Mouse (Mus musculus) forebrain, embryonic 12.5 days (tissue): ENCODE results near the gene Lrrc26. TPM values are rescaled to one million over a fixed set of nuclear protein-coding genes. Genes with fewer than 3 reads are reported as not detected.
"Not testable (repeated sequence)": the region's sequence is repeated elsewhere in the genome, so short reads cannot be mapped to it uniquely, and the experiment has no call there.

Experiments
- ATAC-seq: fragments of 200-750 bp; cut with Nextera tagmentation; 2 replicates; pipeline ENCODE4 v1.8.0; 2017; ENCODE audit warnings: moderate TSS enrichment; ENCODE audit not compliant: low FRiP score
- H3K27ac ChIP-seq: fragments of 300-500 bp; sonication (generic); 2 replicates; pipeline ENCODE4 v1.5.1; 2016; ENCODE audit warnings: mild to moderate bottlenecking
- H3K27me3 ChIP-seq: fragments of 300-500 bp; sonication (generic); 2 replicates; pipeline ENCODE4 v1.6.1; 2016; ENCODE audit warnings: mild to moderate bottlenecking
- H3K36me3 ChIP-seq: fragments of 300-500 bp; sonication (generic); replicated peaks from 2 replicates; pipeline ENCODE4 v1.6.1; 2016; ENCODE audit warnings: mild to moderate bottlenecking
- H3K4me1 ChIP-seq: fragments of 300-500 bp; sonication (generic); 2 replicates; pipeline ENCODE4 v1.6.1; 2016
- H3K4me2 ChIP-seq: fragments of 300-500 bp; sonication (generic); 2 replicates; pipeline ENCODE4 v1.6.1; 2016; ENCODE audit warnings: mild to moderate bottlenecking, moderate library complexity
- H3K4me3 ChIP-seq: fragments of 300-500 bp; sonication (generic); replicated peaks from 2 replicates; pipeline ENCODE4 v1.5.1; 2016; ENCODE audit warnings: mild to moderate bottlenecking
- H3K9ac ChIP-seq: fragments of 300-500 bp; sonication (generic); 2 replicates; pipeline ENCODE4 v1.6.1; 2016; ENCODE audit warnings: mild to moderate bottlenecking
- H3K9me3 ChIP-seq: fragments of 300-500 bp; sonication (generic); 2 replicates; pipeline ENCODE4 v1.6.1; 2016
- WGBS: fragments of 180-500 bp; shearing (Covaris S2); methylation state at CpG from one replicate; pipeline ENCODE4 v1.1.7; 2016; 5-methylcytosine and 5-hydroxymethylcytosine counted together
- polyA plus RNA-seq: library from polyadenylated mRNA; unstranded; fragments of >200 nt; fragmentation: Nextera tagmentation; extraction: Ambion mirVana; gene quantifications from 2 replicates; pipeline ENCODE4 v1.2.1, GENCODE M21; 2016

Gene Lrrc26
- polyA plus RNA-seq = not detected in 2 replicates

DNA sequence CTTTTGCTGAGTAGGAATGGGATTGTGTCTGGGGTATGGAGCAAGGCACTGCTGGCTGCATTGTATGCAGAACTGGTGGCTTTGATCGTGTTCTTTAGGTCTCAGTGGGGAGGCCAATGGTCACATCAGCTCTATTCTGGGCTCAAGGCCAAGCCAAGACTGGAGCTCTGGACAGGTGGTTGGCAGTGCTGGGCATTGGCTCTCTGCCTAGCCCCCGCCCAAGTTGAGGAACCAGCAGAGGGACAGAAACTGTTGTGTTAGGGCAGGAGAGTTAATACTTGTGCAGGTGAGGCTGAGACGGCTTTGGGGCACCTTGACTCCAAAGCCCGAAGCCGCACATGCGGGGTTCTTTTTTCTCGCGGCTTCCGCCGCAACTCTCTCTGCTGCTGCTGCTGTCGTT lies at the start of gene Lrrc26:
TSS of gene Lrrc26 (plus strand) at position 265 of the 400 bp plus-strand sequence.
- peak within 1 kb of the TSS; percentile 30 for H3K4me3 ChIP-seq
- no peak for ATAC-seq
- peak within 1 kb of the TSS; percentile 25 for H3K4me2 ChIP-seq
- H3K9me3 ChIP-seq = no peaks in the 10 kb centered on the region
- H3K27ac ChIP-seq = no peak within 1 kb of the TSS
- peaks cover 21% of the 10 kb centered on the region for H3K36me3 ChIP-seq
- WGBS = 8% methylated on average over 11 of the region's 11 CpGs
- H3K27me3 ChIP-seq = peaks cover 81% of the 10 kb centered on the region
- H3K9ac ChIP-seq = no peak within 1 kb of the TSS
- peaks cover 19% of the 10 kb centered on the region for H3K4me1 ChIP-seq

DNA sequence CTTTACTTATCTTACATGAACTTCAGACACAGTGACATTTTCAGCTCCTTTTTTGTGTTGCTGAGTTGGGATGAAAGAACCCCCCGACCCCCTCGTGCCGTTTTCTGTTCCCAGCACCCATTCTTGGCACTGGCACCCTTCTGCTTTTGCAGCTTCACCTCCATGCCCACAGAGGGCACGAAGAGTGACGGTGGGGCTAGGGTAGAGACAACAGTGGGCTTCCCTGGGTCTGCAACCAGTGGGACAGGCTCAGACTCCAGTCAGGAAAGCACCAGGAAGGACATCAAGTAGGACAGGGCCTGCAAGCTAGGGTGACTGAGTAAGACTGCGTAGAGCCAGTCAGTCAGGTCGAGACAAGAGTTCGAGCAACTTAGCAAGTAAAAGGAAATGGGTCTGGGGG lies 49.4 kb upstream of the Lrrc26 start:
- Histone ChIP-seq H3K36me3 (0 out of 2 replicates have a peak, but pooled peaks cover 3% of the 10 kb centered on the region), H3K9me3 (no peaks in the 10 kb centered on the region), H3K4me3 (peak overlapping the region; percentile 64), H3K4me2 (peak overlapping the region; percentile 97), H3K27me3 (peaks cover 45% of the 10 kb centered on the region), H3K9ac (no peak overlapping the region), H3K27ac (0 out of 2 replicates have a peak overlapping the region, but pooled peaks have one; percentile 61), H3K4me1 (peaks cover 31% of the 10 kb centered on the region)
- ATAC-seq = peak; percentile 11
- 46% methylated on average over 8 of the region's 8 CpGs for WGBS

DNA sequence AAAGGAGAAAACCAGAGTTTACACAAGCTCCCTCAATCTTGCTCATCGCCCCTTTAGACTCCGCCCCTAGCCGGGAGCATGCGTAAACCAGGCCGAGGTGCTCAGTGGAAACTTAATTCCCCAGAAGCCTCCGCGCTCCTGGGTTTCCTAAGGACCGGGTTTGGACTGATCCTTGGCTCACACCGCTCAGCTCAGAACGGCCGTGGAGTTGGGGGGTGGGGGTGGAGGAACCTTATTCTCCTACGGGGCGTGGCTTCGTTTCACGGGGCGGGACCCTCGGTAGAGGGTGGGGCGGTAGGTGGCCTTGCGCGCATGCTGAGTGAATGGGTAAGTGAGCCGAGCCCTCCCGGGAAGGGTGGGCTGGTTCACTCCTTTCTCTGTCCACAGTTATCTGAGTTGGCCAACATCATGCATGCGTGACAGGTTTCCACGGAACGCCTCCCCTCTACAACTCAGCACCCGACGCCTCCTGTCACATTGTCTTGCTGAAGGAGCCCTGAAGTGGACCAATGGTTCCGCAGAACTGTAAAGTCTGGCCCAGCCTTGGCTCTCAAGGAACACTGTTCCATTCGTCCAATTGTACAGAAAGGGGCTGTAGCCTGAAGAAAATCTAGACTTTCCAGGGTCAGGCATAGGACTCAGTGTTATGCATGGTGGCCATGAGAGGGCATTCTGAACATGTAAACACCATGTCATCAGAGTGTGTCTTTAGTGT lies 48.8 kb upstream of the Lrrc26 start:
- peak overlapping the region; percentile 49 for H3K9ac ChIP-seq
- H3K36me3 ChIP-seq = peaks cover 9% of the 10 kb centered on the region; the same call in 1 of the 2 replicates
- H3K4me2 ChIP-seq = peak overlapping the region; percentile 97
- H3K4me1 ChIP-seq = peaks cover 31% of the 10 kb centered on the region
- H3K27me3 ChIP-seq = peaks cover 40% of the 10 kb centered on the region
- peak overlapping the region; percentile 64 for H3K4me3 ChIP-seq
- 1% methylated on average over 29 of the region's 29 CpGs for WGBS
- H3K9me3 ChIP-seq = no peaks in the 10 kb centered on the region
- peak; percentile 80 for ATAC-seq
- peak overlapping the region; percentile 61; the same call in 1 of the 2 replicates for H3K27ac ChIP-seq

DNA sequence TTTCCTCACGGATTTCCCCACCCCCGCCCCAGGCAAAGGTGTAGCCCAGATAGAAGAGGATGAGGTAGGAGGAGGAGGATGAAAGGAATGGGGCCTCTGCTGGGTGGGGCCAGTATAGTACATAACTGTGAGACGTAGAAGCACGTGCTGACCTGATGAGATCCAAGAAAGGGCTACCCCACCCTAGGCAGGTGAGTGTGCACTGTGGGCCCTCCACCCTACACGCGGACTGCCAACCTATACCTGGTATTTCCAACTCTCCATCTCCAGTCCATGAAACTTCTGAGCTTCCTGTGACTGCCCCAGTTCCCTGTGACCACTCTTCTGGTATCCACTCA lies 48.3 kb upstream of the Lrrc26 start:
- peak overlapping the region; percentile 77 for H3K9ac ChIP-seq

DNA sequence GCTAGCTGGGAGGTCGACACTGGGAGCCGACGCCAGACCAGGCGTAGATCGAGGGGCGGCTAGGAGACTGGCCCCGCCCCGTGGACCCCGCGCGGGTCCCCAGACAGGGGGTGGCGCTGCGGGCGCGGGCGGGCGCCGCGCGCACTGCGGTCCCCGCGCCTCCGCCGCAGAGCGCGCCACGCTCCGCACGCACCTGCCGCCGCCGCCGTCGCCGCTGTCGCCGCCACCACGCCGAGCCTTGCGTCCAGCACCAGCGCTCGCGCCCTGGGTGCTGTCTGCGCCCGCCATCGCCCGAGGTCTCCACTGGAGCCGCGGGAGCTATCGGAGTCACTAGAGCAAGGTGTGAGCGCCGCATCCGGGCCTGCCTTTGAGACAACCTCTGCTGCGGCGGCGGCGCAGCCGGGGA lies 47.6 kb upstream of the Lrrc26 start, which contains the start of the genes Rnf208 and Cysrt1:
TSS of gene Rnf208 (plus strand) at position 155 of the 406 bp plus-strand sequence.
TSS of gene Cysrt1 (minus strand) at position 352 of the 406 bp plus-strand sequence.
- under 1% methylated on average over 32 of the region's 59 CpGs for WGBS
- no peaks in the 10 kb centered on the region for H3K9me3 ChIP-seq
- H3K9ac ChIP-seq = peak within 1 kb of the TSS; percentile 77
- H3K27ac ChIP-seq = 0 out of 2 replicates have a peak within 1 kb of the TSS, but pooled peaks have one; percentile 61
- peak; percentile 60 for ATAC-seq
- peaks cover 32% of the 10 kb centered on the region for H3K27me3 ChIP-seq
- peak within 1 kb of the TSS; percentile 97 for H3K4me2 ChIP-seq
- peaks cover 31% of the 10 kb centered on the region for H3K4me1 ChIP-seq
- H3K4me3 ChIP-seq = peak within 1 kb of the TSS; percentile 64
- peaks cover 16% of the 10 kb centered on the region; the same call in 1 of the 2 replicates for H3K36me3 ChIP-seq

More for the DNA sequence above, 48.3 kb upstream of the Lrrc26 start:
- peaks cover 31% of the 10 kb centered on the region for H3K4me1 ChIP-seq
- WGBS = 24% methylated on average over 6 of the region's 6 CpGs
- ATAC-seq = peak; percentile 25
- peak overlapping the region; percentile 64 for H3K4me3 ChIP-seq
- peaks cover 34% of the 10 kb centered on the region for H3K27me3 ChIP-seq
- no peaks in the 10 kb centered on the region for H3K9me3 ChIP-seq
- H3K36me3 ChIP-seq = peaks cover 13% of the 10 kb centered on the region; the same call in 1 of the 2 replicates
- H3K27ac ChIP-seq = 0 out of 2 replicates have a peak overlapping the region, but pooled peaks have one; percentile 61
- H3K4me2 ChIP-seq = peak overlapping the region; percentile 97

DNA sequence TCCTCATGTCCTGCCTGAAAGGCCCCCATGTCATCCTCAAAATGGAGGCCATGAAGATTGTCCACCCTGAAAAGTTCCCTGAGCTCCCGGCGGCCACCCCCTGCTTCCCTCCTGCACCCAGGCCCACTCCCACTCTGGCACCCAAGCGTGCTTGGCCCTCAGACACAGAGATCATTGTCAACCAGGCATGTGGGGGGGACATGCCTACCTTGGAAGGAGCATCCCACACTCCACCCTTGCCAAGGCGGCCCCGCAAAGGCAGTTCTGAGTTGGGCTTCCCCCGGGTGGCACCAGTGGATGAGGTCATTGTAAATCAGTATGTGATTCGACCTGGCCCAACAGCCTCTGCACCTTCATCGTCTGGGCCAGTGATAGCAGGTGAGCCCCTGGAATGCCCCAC lies 46.4 kb upstream of the Lrrc26 start:
- H3K4me1 ChIP-seq = peaks cover 31% of the 10 kb centered on the region
- WGBS = 82% methylated on average over 8 of the region's 8 CpGs
- no peak overlapping the region for H3K4me3 ChIP-seq
- peak overlapping the region; percentile 97 for H3K4me2 ChIP-seq
- ATAC-seq = no peak
- H3K9ac ChIP-seq = peak overlapping the region; percentile 77; the same call in 1 of the 2 replicates
- peaks cover 29% of the 10 kb centered on the region for H3K36me3 ChIP-seq
- H3K27ac ChIP-seq = no peak overlapping the region
- no peaks in the 10 kb centered on the region for H3K9me3 ChIP-seq
- peaks cover 26% of the 10 kb centered on the region for H3K27me3 ChIP-seq

DNA sequence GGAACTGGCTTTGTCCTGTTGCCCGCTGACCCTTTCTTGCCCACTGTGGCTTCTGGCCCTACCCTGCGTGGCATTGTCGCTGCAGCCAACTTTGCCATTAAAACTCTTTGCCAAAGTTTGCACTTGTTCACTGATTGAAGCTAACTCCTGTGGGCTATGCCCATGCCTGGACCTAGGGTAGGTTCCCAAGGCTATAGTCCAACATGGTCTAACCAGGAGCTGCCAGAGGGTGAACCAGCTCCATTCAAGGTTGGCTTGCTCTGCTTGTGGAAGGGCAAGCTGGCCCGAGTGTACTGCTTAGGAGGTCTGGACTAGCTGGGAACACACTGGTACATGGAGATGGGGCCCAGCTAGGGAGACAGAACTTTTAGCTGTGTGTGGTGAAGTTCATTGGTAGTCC lies 45.6 kb upstream of the Lrrc26 start:
- whole genome bisulfite sequencing = 89% methylated on average over 4 of the region's 4 CpGs
- H3K4me3 ChIP-seq = no peak overlapping the region
- H3K4me1 ChIP-seq = peaks cover 31% of the 10 kb centered on the region
- no peak for ATAC-seq
- H3K27ac ChIP-seq = no peak overlapping the region
- no peak overlapping the region for H3K4me2 ChIP-seq
- H3K9ac ChIP-seq = no peak overlapping the region
- peaks cover 21% of the 10 kb centered on the region for H3K27me3 ChIP-seq
- no peaks in the 10 kb centered on the region for H3K9me3 ChIP-seq
- peaks cover 37% of the 10 kb centered on the region for H3K36me3 ChIP-seq

DNA sequence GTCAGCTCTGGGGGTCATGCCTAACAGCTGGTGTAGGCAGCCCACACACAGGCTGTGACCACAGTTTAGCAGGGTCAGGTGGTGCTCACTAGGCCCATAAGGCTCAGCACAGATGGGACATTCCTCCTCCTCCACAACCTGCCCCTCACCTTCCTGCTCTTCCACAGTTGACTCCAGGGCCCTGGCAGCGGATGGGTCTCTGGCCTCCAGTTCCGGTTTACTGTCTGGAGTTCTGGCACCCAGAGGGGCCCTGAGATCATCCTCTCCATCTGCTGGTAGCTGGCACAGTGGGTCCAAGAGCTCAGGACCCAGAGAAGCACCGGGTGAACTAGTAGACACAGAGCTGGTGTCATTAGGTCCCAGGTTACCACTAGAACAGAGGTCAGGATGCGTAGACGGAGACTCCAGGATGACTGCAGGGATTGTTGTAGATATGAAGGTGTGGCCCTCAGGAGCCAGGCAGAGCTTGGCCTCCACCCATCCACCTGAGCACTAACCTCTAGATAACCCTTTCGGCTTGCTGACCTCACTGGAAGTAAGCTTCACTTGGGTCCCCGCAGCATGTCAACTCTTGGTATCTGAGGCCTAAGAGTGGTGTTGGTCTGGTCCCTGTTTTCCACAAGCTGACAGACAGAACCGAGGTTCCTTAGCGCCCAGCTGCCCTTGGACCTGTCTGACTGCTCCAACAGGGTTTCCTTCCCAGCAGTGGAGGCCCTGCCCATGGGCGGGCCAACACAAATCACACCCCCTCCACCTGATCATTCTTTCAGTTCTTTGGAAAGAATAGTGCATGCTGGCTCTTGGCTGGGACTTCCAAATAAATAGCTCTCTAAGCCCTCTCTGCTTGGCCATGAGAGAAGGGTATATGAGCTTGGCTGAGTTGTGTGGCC lies 43.3 kb upstream of the Lrrc26 start, which contains the start of gene AL732309.1:
TSS of gene AL732309.1 (minus strand) at position 681 of the 890 bp plus-strand sequence.
- WGBS = 90% methylated on average over 10 of the region's 10 CpGs
- Histone ChIP-seq H3K27me3 (peaks cover 11% of the 10 kb centered on the region), H3K4me3 (no peak within 1 kb of the TSS), H3K9me3 (no peaks in the 10 kb centered on the region), H3K36me3 (peaks cover 59% of the 10 kb centered on the region), H3K4me1 (peaks cover 18% of the 10 kb centered on the region), H3K4me2 (no peak within 1 kb of the TSS), H3K9ac (no peak within 1 kb of the TSS), H3K27ac (no peak within 1 kb of the TSS)
- no peak for ATAC-seq

DNA sequence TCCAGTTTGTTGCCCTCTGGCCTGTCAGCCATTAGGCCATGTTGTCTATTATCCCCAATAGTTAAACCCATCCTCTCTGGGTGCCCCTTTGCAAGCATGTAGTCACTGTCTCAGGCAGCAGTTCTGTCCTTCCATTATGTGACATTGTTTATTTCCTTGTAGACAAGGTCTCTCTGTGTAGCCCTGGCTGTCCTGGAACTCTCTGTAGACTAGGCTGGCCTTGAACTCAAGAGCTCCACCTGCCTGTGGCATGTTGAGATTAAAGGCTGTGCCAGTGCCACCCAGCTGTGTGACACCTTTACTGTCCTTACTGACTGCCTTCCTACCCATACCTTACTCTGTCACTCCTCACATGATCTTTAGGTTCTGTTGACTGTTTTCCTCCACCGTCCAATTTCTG lies 37.4 kb upstream of the Lrrc26 start:
- 96% methylated on average over 1 of the region's 1 CpGs for WGBS
- H3K9ac ChIP-seq = no peak overlapping the region
- H3K27ac ChIP-seq = no peak overlapping the region
- H3K36me3 ChIP-seq = peaks cover 50% of the 10 kb centered on the region
- no peaks in the 10 kb centered on the region for H3K27me3 ChIP-seq
- no peak for ATAC-seq
- H3K4me3 ChIP-seq = no peak overlapping the region
- H3K4me2 ChIP-seq = no peak overlapping the region
- H3K9me3 ChIP-seq = no peaks in the 10 kb centered on the region
- peaks cover 23% of the 10 kb centered on the region for H3K4me1 ChIP-seq

DNA sequence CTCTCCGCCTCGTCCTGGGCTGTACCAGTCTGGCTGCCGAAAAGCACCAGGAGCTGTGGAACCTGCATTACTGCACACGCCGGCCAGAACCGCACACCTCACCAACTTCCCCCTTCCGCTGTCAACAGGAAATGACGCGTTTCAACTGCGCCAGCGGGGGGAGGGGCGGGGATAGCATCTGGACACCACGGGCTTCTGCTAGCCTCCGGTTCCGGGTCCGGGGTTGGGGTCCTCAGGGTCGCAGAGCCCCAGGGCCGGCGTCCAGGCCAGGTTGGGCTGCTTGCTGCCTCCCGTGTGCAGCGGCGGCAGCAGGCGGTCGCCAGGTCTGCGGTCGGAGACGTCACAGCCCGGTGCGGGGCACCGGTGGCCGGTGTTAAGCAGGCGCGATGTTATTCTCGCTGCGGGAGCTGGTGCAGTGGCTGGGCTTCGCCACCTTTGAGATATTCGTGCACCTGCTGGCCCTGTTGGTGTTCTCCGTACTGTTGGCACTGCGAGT lies 34.4 kb upstream of the Lrrc26 start, which contains the start of gene Tmem203:
TSS of gene Tmem203 (plus strand) at position 156 of the 496 bp plus-strand sequence.
- Histone ChIP-seq H3K27ac (peak within 1 kb of the TSS; percentile 74), H3K4me1 (peaks cover 23% of the 10 kb centered on the region), H3K9ac (peak within 1 kb of the TSS; percentile 88), H3K36me3 (peaks cover 21% of the 10 kb centered on the region), H3K4me2 (peak within 1 kb of the TSS; percentile 97), H3K9me3 (no peaks in the 10 kb centered on the region), H3K27me3 (no peaks in the 10 kb centered on the region), H3K4me3 (peak within 1 kb of the TSS; percentile 75)
- peak; percentile 93 for ATAC-seq
- WGBS = 0% methylated on average over 39 of the region's 39 CpGs

DNA sequence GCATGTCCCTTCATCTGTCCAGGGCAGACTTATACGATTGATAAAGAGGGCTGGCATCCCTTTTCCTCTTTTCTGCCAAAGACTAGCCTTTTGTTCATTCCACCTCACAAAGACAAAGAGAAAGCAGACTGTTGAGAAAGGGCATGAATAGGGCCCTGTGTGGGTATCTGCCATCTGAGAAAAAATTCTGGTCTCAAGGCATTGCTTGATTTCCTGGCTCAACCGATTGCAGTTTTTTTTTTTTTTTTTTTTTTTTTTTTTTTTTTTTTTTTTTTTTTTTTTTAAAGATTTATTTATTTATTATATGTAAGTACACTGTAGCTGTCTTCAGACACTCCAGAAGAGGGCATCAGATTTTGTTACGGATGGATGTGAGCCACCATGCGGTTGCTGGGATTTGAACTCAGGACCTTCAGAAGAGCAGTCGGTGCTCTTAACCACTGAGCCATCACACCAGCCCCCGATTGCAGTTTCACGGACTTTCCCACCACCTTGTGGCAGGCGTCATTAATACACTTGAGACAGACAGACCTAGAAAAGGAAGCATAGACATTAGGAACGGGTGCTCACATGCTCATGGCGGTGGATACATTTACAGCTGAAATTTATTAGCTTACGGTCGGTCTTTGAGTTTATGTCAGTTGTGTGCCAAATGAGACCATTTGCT lies 33.1 kb upstream of the Lrrc26 start:
- not testable (repeated sequence) for H3K27me3 ChIP-seq, ATAC-seq, H3K27ac ChIP-seq, H3K9me3 ChIP-seq, H3K36me3 ChIP-seq
- H3K9ac ChIP-seq = peak overlapping the region; percentile 88
- WGBS = 66% methylated on average over 11 of the region's 12 CpGs
- H3K4me1 ChIP-seq = peaks cover 23% of the 10 kb centered on the region
- peak overlapping the region; percentile 75 for H3K4me3 ChIP-seq
- peak overlapping the region; percentile 97 for H3K4me2 ChIP-seq
